Mouse (Mus musculus) intestine, embryonic 14.5 days (tissue): ENCODE results near the gene Psmd13. TPM values are rescaled to one million over a fixed set of nuclear protein-coding genes. Genes with fewer than 3 reads are reported as not detected.
A peak's percentile ranks its signal among the peaks of the same experiment; 100 is the strongest.

Experiments
- ATAC-seq: fragments of 200-750 bp; cut with Nextera tagmentation; replicated peaks from 2 replicates; pipeline ENCODE4 v1.8.0; 2017; ENCODE audit warnings: low read depth, moderate number of reproducible peaks, moderate TSS enrichment, moderate library complexity; ENCODE audit not compliant: low FRiP score, low TSS enrichment
- DNase-seq: peaks from one replicate; pipeline ENCODE4 v3.0.0-alpha.2; 2018; ENCODE audit warnings: low spot score
- H3K27ac ChIP-seq: fragments of 300-500 bp; sonication (generic); 2 replicates; pipeline ENCODE4 v1.5.1; 2014; ENCODE audit warnings: low read depth, mild to moderate bottlenecking, control low read depth
- H3K27me3 ChIP-seq: fragments of 300-500 bp; sonication (generic); replicated peaks from 2 replicates; pipeline ENCODE4 v1.6.1; 2014; ENCODE audit warnings: low read length, control low read depth; ENCODE audit not compliant: control insufficient read depth, insufficient read depth
- H3K36me3 ChIP-seq: fragments of 300-500 bp; sonication (generic); 2 replicates; pipeline ENCODE4 v1.6.1; 2014; ENCODE audit warnings: low read length, control low read depth; ENCODE audit not compliant: control insufficient read depth, insufficient read depth
- H3K4me1 ChIP-seq: fragments of 300-500 bp; sonication (generic); replicated peaks from 2 replicates; pipeline ENCODE4 v1.6.1; 2014; ENCODE audit warnings: low read length, control low read depth, mixed read lengths; ENCODE audit not compliant: control insufficient read depth, insufficient read depth
- H3K4me2 ChIP-seq: fragments of 300-500 bp; sonication (generic); 2 replicates; pipeline ENCODE4 v1.6.1; 2014; ENCODE audit warnings: low read length
- H3K4me3 ChIP-seq: fragments of 300-500 bp; sonication (generic); 2 replicates; pipeline ENCODE4 v1.5.1; 2014; ENCODE audit warnings: low read depth, low read length, control low read depth, mixed read lengths
- H3K9ac ChIP-seq: fragments of 300-500 bp; sonication (generic); 2 replicates; pipeline ENCODE4 v1.6.1; 2014; ENCODE audit warnings: mild to moderate bottlenecking, low read length
- H3K9me3 ChIP-seq: fragments of 300-500 bp; sonication (generic); 2 replicates; pipeline ENCODE4 v1.6.1; 2016; ENCODE audit warnings: low read length, control low read depth; ENCODE audit not compliant: control insufficient read depth
- WGBS: fragments of 180-500 bp; shearing (Covaris S2); extraction: QIAGEN DNeasy Blood & Tissue Kit; methylation state at CpG from one replicate; pipeline ENCODE4 v1.1.7; 2014; 5-methylcytosine and 5-hydroxymethylcytosine counted together
- polyA plus RNA-seq: library from polyadenylated mRNA; unstranded; fragments of >200 nt; fragmentation: Nextera tagmentation; extraction: Ambion mirVana; gene quantifications from 2 replicates; pipeline ENCODE4 v1.2.1, GENCODE M21; 2014

Psmd13 gene
- polyA plus RNA-seq, 1 experiment from 2014 or later, result 151 TPM

DNA sequence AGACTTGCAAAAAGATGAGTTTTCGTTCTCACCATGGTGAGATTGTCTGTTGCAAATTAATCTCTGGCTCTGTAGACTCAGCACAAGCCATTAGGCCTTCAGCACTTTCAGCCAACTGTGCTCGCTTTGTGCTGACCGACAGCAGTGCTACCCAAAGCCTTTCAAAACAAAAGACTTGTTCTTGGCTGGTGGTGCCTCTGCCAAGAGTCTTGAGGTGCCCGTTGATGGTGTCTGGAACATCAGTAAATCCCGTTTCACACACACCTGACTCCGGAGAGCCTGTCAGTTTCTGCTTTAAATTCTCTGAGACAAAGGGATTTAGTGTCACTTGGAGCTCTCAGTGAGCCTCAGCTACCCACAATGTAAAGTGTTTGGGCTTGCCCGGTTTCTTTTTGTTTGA, 12.3 kb downstream of the Psmd13 start:
- ATAC-seq (no peak), DNase-seq (no peak)
- no peaks in the 10 kb centered on the region for H3K9me3 ChIP-seq
- no peak overlapping the region for H3K4me2 ChIP-seq
- no peaks in the 10 kb centered on the region for H3K4me1 ChIP-seq
- no peak overlapping the region for H3K4me3 ChIP-seq
- WGBS, result 92% methylated on average over 7 of the region's 7 CpGs
- no peak overlapping the region for H3K27ac ChIP-seq
- H3K9ac ChIP-seq, result no peak overlapping the region
- H3K36me3 ChIP-seq, result peaks cover 81% of the 10 kb centered on the region
- no peaks in the 10 kb centered on the region for H3K27me3 ChIP-seq

- Histone ChIP-seq H3K9ac (no peak overlapping the region), H3K4me3 (no peak overlapping the region), H3K9me3 (no peaks in the 10 kb centered on the region), H3K4me2 (no peak overlapping the region), H3K36me3 (peaks cover 81% of the 10 kb centered on the region), H3K4me1 (no peaks in the 10 kb centered on the region), H3K27ac (no peak overlapping the region), H3K27me3 (no peaks in the 10 kb centered on the region)
- no peak for ATAC-seq
- WGBS, result 92% methylated on average over 3 of the region's 3 CpGs
- DNase-seq, result no peak
Observed at GRCm38 (mm10) chr7:140894611-140895010, 12.8 kb downstream of the Psmd13 start.

GRCm38 (mm10) chr7:140897863-140898262, 16.1 kb downstream of the Psmd13 start:
- Histone ChIP-seq H3K36me3 (peaks cover 62% of the 10 kb centered on the region), H3K4me3 (no peak overlapping the region), H3K27me3 (no peaks in the 10 kb centered on the region), H3K9me3 (no peaks in the 10 kb centered on the region), H3K4me1 (no peaks in the 10 kb centered on the region), H3K4me2 (no peak overlapping the region), H3K9ac (no peak overlapping the region), H3K27ac (no peak overlapping the region)
- ATAC-seq (no peak), DNase-seq (no peak)
- WGBS, result 91% methylated on average over 7 of the region's 7 CpGs

GRCm38 (mm10) chr7:140899121-140899520, 17.4 kb downstream of the Psmd13 start:
- Histone ChIP-seq H3K4me2 (no peak overlapping the region), H3K36me3 (peaks cover 51% of the 10 kb centered on the region), H3K9me3 (no peaks in the 10 kb centered on the region), H3K9ac (no peak overlapping the region), H3K4me3 (no peak overlapping the region), H3K27ac (no peak overlapping the region), H3K27me3 (no peaks in the 10 kb centered on the region), H3K4me1 (no peaks in the 10 kb centered on the region)
- 72% methylated on average over 3 of the region's 3 CpGs for WGBS
- ATAC-seq (no peak), DNase-seq (no peak)

DNA sequence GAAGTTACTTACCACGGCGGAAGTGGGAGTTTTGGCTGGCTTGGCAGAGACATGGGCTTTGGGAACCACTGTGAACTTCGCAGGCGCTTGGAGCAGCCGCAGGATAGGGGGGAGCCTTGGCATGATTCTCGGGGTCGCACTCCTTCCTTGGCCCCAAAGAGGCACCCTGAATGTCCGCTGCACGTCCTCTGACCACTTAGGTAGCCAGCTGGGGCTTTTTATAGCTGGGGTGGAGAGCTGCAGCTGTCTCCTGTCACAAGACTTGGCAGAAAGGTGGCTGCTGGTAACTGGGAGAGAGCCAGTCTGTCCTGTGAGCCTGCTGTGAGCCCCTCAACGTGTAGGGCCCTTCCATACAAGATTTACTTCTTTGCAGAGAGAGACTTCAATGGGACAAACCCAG, 18.5 kb downstream of the Psmd13 start, which contains the start of gene Cox8b:
TSS of gene Cox8b (minus strand) at position 227 of the 400 bp plus-strand sequence.
- Histone ChIP-seq H3K4me2 (no peak within 1 kb of the TSS), H3K27me3 (no peaks in the 10 kb centered on the region), H3K36me3 (peaks cover 41% of the 10 kb centered on the region), H3K4me3 (no peak within 1 kb of the TSS), H3K9ac (no peak within 1 kb of the TSS), H3K9me3 (no peaks in the 10 kb centered on the region), H3K27ac (no peak within 1 kb of the TSS), H3K4me1 (no peaks in the 10 kb centered on the region)
- WGBS, result 63% methylated on average over 10 of the region's 10 CpGs
- DNase-seq, result no peak
- no peak for ATAC-seq

DNA sequence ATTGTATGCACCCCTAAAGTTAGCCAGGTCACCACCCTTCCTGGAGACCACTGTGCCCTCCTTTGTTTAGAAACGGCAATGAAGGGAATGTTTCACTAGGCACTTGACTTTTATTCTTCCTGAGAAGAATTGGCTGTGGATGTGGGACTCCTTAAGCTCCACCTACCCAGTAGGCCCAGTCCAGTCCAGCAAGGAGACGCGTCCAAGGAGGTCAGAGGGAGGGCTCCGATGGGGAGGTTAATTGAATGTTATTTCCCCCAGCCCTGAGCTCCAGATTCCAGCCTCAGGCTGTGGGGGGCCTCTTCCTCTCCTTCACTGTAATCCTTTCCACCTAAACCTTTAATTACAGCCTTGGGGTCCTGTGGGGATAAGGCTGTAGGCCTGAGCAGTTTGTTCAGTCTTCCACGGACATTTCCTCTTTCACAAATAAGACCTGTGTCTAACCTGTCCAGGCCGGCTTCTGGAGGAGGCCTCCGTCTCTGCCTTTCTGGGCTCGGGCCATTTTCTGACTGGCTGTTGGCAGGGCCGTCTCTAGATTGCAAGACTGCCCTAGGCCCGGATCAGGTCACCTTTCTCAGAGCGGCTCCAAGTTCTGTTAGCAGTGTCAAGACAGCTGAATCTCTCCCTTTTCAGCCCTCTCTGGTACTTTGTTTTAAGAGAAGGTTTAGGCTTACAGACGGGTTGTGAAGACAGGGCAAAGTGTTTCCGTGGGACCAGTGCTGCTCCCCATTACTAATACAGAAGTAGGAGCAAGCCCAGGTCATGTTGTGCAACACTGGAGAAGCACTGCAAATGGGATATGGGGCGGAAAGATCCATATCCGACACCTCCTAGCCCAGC, 20.5 kb downstream of the Psmd13 start:
- H3K4me3 ChIP-seq, result no peak overlapping the region
- ATAC-seq (no peak), DNase-seq (no peak)
- no peaks in the 10 kb centered on the region for H3K4me1 ChIP-seq
- H3K9me3 ChIP-seq, result no peaks in the 10 kb centered on the region
- H3K27ac ChIP-seq, result no peak overlapping the region
- H3K4me2 ChIP-seq, result no peak overlapping the region
- WGBS, result 79% methylated on average over 15 of the region's 15 CpGs
- H3K9ac ChIP-seq, result no peak overlapping the region
- no peaks in the 10 kb centered on the region for H3K27me3 ChIP-seq
- peaks cover 22% of the 10 kb centered on the region for H3K36me3 ChIP-seq

GRCm38 (mm10) chr7:140903212-140903611, 21.4 kb downstream of the Psmd13 start:
- H3K4me1 ChIP-seq, result no peaks in the 10 kb centered on the region
- no peaks in the 10 kb centered on the region for H3K9me3 ChIP-seq
- H3K27ac ChIP-seq, result no peak overlapping the region
- H3K9ac ChIP-seq, result no peak overlapping the region
- H3K4me3 ChIP-seq, result no peak overlapping the region
- H3K4me2 ChIP-seq, result no peak overlapping the region
- peak; percentile 45; the same call in 1 of the 2 replicates for ATAC-seq
- H3K27me3 ChIP-seq, result no peaks in the 10 kb centered on the region
- 26% methylated on average over 13 of the region's 13 CpGs for WGBS
- DNase-seq, result peak; percentile 95
- H3K36me3 ChIP-seq, result peaks cover 13% of the 10 kb centered on the region

DNA sequence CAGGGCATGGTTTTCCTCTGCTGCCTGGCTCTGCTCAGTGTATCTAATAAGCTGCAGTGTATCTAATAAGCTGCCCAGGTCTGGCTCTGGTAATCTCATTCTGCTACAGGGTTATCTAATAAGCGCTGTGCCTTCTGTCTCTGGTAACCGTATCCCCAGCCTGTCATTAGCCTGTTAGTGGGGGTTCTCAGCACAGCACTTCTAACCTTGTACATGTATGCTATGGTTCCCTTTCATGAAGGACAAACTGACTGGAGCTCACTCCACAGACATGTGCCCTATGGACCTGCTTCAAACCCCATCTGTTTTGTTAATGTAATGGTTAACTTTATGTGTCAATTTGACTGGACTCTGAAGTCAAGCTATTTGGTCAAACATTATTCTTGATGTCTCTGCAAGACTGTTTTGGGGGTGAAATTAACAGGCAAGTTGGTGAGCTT, 23.9 kb downstream of the Psmd13 start:
- Histone ChIP-seq H3K4me2 (no peak overlapping the region), H3K36me3 (no peaks in the 10 kb centered on the region), H3K27ac (no peak overlapping the region), H3K4me1 (no peaks in the 10 kb centered on the region), H3K4me3 (no peak overlapping the region), H3K9ac (no peak overlapping the region), H3K9me3 (no peaks in the 10 kb centered on the region), H3K27me3 (no peaks in the 10 kb centered on the region)
- 76% methylated on average over 2 of the region's 2 CpGs for WGBS
- no peak for DNase-seq
- no peak for ATAC-seq

DNA sequence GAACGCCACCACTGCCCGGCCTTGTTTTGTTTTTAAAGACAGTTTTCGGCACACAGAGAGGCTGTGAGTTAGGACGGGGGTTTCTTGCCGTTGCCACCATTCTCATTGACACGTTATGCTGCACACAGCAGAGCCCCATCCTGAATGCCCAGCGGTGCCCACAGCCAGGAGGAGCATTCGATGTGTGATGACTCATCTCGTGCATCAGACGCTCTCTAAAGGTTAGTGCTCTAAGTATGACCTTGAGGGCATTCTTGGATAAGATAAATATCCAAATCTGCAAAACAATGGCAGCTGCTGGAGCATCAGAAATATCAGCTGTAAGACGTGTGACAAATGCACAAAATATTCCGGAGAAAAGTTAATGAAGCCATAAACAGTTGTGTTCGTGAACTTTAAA, 25.4 kb downstream of the Psmd13 start:
- Histone ChIP-seq H3K9me3 (no peaks in the 10 kb centered on the region), H3K4me3 (no peak overlapping the region), H3K27ac (no peak overlapping the region), H3K36me3 (no peaks in the 10 kb centered on the region), H3K27me3 (no peaks in the 10 kb centered on the region), H3K4me2 (no peak overlapping the region), H3K4me1 (no peaks in the 10 kb centered on the region), H3K9ac (no peak overlapping the region)
- 77% methylated on average over 13 of the region's 13 CpGs for WGBS
- no peak for DNase-seq
- ATAC-seq, result no peak
